Mouse (Mus musculus): ENCODE data around the gene Cebpzos.
A peak's percentile ranks its signal among the peaks of the same experiment; 100 is the strongest.

Gene Cebpzos

GRCm38 (mm10) chr17:78916369-78916813, at the start of gene Cebpzos:
Gene Cebpzos, plus strand, starts transcription at chr17:78916500.
- peak; percentile 96 for DNase-seq (ENCODE audit: low read depth, low spot score)

DNA sequence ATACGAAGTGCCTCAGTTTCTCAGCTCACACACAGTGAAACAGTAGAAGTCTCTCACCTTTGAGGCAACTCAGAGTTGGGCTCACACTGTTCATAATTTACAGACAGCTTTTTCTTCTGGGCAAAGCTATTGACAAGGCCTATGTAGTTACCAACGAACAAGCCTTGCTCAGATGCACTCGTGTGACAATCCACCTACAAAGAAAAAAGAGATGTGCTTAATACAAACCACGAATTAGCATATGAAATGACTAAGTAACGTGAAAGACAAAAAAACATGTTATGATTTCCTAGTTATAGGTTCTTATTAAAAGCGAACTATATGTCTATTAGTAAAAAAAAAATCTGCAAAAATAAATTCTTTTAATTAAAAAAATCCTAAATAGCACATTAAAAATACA, 42.4 kb upstream of the Cebpzos start:
- DNase-seq (ENCODE audit: low read depth, low spot score) = no peak

- DNase-seq (ENCODE audit: low read depth, low spot score) = peak; percentile 9
These were observed 34.4 kb upstream of the Cebpzos start for GRCm38 (mm10) chr17:78881878-78882304.

DNA sequence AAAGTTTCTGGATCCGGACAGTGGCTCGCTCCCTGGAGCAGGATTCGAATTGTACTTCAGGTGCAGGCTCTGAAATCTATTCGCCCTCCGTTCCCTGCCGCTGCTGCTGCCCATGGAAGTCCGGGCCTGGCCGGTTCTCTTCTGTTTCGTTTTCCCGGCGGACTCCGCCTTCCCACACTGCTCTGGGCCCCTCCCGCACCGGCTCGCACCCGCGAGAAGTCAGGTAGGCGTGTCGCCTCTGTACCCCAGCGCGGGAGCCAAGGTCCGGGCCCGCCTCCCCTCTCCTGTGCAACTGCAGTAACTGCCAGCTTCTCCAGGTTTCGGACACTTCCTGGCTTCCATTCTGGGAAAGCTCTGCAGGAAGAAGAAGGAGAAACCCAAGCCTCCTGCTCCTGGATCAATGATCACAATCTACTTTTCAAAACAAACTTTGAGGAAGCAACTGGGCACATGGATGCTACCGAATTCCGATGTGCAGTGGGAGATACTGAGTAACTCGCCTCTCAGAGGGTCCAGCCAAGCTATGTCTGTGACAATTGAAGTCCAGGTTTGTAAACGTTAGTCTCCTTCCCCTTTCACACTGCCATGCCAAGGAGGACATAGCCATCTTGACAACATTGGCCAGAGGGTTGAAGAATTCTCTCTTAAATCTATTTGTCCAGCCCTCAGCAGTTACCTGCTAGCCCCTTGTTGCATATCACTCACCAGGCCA, 33.7 kb upstream of the Cebpzos start, which contains the start of gene Eif2ak2:
Eif2ak2 (minus strand) TSS at position 173 of the 712 bp plus-strand sequence.
- peak; percentile 64 for DNase-seq (ENCODE audit: low read depth, low spot score)

DNA sequence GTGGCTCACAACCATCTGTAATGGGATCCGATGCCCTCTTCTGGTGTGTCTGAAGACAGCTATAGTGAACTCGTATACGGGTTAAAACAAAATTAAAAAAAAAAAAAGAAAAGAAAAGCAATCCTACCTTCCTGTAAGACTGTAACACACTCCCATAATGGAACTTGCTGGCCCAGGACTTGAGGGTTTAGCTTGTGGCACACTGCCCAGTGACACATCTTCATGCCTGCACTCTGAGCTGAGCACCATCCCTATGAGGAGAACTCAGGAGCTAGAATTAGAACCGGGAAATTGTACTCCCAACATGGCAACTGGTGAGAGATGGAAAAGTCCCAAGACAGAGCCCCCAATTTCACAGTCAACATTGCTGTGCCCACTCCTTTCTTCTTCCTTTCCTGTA, 33.0 kb upstream of the Cebpzos start:
- DNase-seq (ENCODE audit: low read depth, low spot score) = no peak

GRCm38 (mm10) chr17:78885286-78886065, 30.8 kb upstream of the Cebpzos start:
- no peak for DNase-seq (ENCODE audit: low read depth, low spot score)

DNA sequence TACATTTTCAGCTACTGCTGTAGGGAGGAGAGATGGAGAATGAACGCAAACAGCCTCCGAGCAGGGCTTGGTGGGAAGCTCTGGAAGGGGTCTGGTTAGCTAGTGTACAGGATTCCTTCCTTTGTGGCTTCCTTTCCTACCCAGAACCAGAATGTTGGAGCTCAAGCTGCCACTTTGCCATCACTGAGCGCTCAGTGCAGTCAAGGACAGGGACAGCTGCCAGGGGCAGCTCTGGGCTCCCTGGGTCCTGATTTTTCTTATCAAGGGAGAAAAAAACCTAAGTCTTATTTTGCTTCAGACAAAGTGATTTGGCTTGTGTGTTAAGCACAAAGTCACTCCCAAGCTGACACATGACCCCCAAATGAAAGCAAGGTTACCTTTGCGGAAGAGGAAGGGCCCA, 27.7 kb upstream of the Cebpzos start:
- no peak for DNase-seq (ENCODE audit: low read depth, low spot score)

- DNase-seq (ENCODE audit: low read depth, low spot score) = peak; percentile 27
These were observed 27.1 kb upstream of the Cebpzos start for GRCm38 (mm10) chr17:78889184-78889583.

DNA sequence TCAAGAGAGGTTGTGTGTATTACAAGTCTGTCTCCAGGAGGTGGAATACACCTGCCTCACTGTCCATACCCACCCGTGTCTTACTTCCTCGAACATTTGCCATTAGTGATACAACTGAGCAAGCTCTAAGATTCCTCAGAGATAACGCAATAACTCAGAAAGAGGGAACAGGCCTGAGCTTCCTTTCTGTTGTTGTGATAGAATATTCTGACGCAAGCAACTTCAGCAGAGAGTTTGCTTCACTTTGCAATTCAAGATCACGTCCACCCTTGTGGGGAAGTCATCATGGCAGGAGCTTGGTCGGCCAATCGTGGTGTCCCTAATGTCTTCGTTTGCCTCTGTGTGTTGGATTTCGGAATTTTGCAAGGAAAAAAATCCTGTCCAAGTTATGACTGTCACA, 25.3 kb upstream of the Cebpzos start:
- no peak for DNase-seq (ENCODE audit: low read depth, low spot score)

GRCm38 (mm10) chr17:78894991-78895390, 21.3 kb upstream of the Cebpzos start:
- DNase-seq (ENCODE audit: low read depth, low spot score) = no peak

GRCm38 (mm10) chr17:78895394-78895793, 20.9 kb upstream of the Cebpzos start:
- DNase-seq (ENCODE audit: low read depth, low spot score) = peak; percentile 87

GRCm38 (mm10) chr17:78903158-78903557, 13.1 kb upstream of the Cebpzos start:
- DNase-seq (ENCODE audit: low read depth, low spot score) = no peak

DNA sequence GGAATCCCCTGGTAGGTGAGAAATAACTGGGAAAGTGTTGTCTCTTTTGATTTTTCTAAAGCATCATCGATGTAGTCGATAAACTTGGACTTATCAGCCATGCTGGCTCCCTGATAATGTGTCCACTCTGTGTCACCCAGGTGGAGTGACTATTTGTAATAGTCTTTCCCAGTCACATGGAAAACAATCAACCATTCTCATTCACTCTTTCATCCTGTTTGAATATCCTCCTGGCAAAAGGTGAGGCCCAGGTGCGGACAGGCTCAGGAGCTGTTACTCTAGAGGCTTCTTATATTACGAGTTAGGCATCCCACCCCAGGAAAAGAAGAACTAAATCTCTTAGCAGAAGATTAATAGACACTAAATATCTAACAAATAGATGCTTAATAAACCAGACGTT, 9.4 kb upstream of the Cebpzos start, which contains the start of gene Sult6b1:
Sult6b1 (minus strand) TSS at position 101 of the 400 bp plus-strand sequence.
- no peak for DNase-seq (ENCODE audit: low read depth, low spot score)

DNA sequence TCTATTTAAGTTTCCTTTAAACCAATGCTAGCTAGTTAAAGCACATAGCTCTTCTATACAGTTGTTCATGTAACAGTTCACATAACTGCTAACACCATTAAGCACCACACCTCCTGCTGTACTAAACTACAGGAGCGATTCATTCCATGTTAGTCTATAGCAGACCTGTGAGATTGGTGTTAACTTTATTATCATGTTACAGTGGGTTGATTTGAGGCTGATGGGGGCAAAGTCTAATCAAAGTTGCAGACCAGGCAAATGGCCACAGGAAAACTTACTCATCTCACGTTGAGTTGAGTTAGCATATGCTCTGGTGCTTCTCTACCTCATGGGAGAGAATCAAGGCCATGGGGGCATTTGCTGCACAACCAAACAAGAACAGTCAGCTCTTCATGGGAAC, 6.9 kb upstream of the Cebpzos start:
- no peak for DNase-seq (ENCODE audit: low read depth, low spot score)

DNA sequence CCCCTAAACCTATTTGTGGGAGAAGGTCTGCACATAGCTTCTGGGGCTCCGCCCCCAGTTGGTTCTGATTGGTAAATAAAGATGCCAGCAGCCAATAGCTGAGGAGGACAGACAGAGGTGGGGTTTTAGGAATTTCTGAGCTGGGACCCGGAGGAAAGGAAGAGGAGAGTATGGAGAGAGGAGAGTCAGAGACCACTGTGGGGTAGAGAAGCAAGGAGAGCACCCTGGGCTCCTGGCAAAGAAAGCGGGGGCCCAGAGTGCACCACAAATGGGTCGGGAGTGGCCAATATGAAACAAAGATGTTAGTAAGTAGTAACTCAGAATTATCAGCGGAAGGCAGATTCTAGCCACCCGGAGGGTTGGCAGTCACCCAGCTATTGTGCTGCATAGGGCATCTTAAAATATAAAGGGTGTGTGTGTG, 3.4 kb upstream of the Cebpzos start:
- DNase-seq (ENCODE audit: low read depth, low spot score) = peak; percentile 69

- DNase-seq (ENCODE audit: low read depth, low spot score) = no peak
These were observed 2.4 kb upstream of the Cebpzos start for GRCm38 (mm10) chr17:78913921-78914320.

- DNase-seq (ENCODE audit: low read depth, low spot score) = peak; percentile 7
These were observed 528 bp upstream of the Cebpzos start for GRCm38 (mm10) chr17:78915772-78916171.

DNA sequence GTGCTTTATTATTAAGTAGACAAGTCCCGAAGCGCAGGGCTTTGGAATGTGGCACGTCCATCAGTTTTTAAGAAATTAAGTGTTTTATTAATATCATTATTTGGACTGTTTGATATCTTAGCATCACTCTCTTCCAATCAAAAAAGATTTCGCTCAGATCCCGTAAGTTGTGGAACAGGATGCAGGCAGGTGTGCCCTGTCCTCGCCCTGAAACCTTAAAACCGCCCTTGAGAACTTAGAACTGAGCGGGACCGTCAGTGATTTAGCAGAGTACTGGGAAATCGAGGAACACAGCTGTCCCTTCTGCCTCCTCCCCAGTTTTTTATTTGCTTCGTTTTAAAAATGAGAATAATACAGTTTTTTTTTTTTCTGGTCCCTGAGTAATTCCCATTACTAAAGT, 599 bp downstream of the Cebpzos start:
- DNase-seq (ENCODE audit: low read depth, low spot score) = peak; percentile 23

- peak; percentile 66 for DNase-seq (ENCODE audit: low read depth, low spot score)
These were observed 1.4 kb downstream of the Cebpzos start for GRCm38 (mm10) chr17:78917696-78918095.

DNA sequence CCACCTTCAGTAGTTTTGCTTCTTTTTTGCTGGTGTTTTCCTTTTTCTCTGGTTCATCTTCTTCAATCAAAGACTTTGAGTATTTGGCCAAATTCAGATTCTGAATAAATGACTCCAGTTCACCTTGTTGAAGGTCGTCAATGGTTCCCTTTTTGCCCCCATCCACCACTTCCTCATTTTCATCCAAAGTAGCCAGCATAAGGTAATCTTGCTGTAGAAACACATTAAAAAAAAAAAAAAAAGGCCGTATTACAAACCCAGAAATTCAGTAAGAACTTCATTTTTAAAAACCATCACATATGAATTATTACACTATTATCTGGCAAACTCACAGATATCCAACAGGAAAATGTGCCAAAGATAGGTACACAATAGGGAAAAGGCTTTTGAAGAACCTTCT, 19.6 kb downstream of the Cebpzos start:
- DNase-seq (ENCODE audit: low read depth, low spot score) = no peak

- DNase-seq (ENCODE audit: low read depth, low spot score) = peak; percentile 99
These were observed 20.3 kb downstream of the Cebpzos start, which contains the start of the genes Cebpz and Ndufaf7 for GRCm38 (mm10) chr17:78936466-78937228. Gene Cebpz, minus strand, starts transcription at chr17:78937066. Gene Ndufaf7, plus strand, starts transcription at chr17:78937136.

Data from brain, adult 2 months (tissue).